Mouse (Mus musculus): ENCODE results near the gene Eya4.

Gene Eya4

DNA sequence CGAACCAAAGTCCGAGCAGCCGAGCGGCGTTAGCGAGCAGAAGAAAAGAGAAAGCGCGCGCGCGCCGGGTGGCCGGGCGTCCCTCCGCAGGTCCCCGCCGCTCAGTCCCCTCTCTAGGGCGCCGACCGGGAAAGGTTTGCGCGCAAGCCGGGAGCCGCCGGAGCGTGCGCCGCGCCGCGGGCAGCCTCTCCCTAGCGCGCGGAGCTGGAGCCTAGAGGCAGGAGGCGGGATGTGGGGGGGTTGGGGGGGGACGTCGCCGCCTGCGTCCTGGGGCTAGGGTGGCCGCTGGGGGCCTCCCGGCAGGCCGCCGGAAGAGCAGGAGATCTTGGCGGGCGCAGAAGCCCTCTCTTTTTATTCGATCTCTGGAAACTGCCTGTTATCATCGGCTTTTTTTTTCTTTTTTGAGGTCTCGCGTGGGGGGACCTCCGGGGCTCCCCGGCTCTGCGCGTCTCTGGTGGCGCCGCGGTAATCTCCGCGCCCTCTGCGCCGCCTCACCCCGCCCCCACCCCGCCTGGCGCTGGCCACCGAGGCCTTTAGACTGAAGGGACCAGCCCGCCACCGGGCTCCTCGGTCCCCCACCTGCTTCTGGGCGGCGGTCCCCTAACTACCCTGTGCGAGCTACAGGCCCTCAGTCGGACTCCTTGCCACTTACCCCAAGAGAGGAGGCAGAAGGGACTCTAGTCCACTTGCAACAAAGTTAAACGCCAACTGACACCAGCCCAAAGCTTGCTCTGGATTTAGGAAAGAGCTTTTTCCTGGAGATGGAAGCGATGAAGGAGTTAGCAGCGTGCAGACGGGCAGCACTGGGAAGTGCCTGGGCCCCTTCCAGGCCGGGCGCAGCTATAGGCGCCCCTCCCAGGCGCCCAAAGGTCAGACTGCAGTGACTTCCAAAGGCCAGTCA lies at the start of gene Eya4:
Gene Eya4 (minus strand): TSS at position 776 of the 901 bp plus-strand sequence.
- peak in 1 of 2 experiments; percentile 3 for DNase-seq (ENCODE audit: low spot score in 2 of 2)

GRCm38 (mm10) chr10:23395399-23395798 lies 44.8 kb upstream of the Eya4 start:
- DNase-seq (ENCODE audit: low spot score in 2 of 2), result no peak

DNA sequence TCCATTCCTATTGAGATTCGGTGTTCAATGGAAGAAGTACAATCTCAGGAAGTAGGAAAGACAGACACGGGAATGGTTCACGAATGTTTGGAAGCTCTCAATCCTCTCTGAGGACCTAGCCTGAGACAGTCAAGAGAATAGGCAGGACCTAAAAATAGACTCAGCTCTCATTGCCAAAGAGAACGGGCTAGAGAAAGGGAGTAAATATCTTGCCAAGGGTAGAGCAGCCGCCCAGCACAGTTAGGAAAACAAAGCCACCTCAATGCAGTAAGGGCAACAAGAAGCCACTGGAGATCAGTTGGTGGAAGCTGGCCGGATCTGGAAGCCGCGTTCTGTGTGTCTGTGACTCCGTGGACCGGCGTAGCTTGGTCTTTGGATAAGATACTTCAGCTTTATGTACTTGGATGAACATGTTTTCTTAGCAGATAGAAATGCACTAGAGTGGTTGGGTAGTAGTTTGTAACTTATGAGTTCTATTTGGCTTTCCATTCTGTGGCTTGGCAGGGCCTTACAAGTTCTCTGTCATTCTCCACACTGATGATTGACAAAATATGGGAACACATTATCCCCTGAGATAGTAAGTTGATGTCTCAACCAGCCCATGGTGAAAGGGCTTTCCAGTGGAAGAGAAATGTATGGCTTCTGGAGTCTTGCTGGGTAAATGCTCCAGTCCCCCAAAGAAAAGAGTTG lies 44.1 kb upstream of the Eya4 start:
- DNase-seq (ENCODE audit: low spot score in 2 of 2), result no peak

- DNase-seq (ENCODE audit: low spot score in 2 of 2), result no peak
Measured at GRCm38 (mm10) chr10:23394152-23394551, 43.6 kb upstream of the Eya4 start.

GRCm38 (mm10) chr10:23363866-23364265 lies 13.3 kb upstream of the Eya4 start:
- no peak for DNase-seq (ENCODE audit: low spot score in 2 of 2)

DNA sequence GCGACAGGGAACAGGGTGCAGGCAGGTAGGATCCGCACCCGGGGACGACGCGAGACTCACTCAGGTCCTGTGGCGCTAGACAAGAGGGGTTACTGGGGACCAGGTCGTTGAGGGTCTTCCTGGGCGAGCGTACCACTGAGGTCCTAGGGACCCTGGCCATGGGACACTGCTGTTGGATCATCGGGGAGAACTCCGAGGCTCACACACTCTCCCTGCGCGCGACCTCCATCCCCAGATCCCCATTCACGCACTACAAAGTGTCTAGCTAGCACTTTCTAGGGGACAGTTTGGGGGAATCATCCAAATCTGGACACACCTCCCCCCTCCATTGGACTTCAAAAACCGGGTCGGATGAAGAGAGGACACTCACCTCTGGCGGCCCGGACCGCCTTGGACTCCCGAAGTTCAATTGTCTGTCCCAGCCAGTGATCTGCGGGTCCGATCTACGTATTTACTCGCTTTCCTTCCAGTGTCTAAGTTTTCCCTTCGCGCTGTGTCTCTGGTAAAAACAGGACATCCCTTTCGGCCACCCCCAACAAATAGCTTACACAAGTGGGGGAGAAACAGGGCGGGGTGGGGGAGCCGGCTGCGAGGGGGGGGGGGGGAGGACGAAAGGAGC lies 1.1 kb downstream of the Eya4 start:
- peak in 1 of 2 experiments; percentile 4 for DNase-seq (ENCODE audit: low spot score in 2 of 2)

DNA sequence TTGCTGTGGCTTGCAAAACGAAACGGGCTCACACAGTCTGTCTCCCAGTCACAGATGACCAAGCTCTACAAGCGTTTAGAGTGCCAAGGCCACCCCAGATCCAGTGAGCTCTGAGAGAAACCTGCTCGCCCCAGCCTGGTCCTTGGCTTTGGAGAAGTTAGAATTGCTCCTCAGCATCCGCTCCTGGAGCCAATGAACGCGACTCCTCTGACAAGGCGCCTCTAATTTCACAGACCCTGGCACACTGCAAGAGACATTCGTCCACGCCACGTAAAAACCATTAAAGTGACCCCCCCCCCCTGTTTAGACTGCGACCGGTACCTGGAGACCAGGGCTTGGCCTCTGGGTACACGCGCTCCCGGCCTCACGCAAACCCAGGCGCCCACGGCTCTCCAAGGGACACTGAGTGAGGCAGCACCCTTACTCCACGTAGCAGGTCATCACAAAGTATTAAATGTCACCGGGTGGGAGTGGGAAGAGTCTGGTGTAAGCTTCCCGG lies 1.6 kb downstream of the Eya4 start:
- no peak for DNase-seq (ENCODE audit: low spot score in 2 of 2)

GRCm38 (mm10) chr10:23348101-23348892 lies 2.3 kb downstream of the Eya4 start:
- DNase-seq (ENCODE audit: low spot score in 2 of 2), result no peak

- no peak for DNase-seq (ENCODE audit: low spot score in 2 of 2)
Measured at GRCm38 (mm10) chr10:23337250-23337649, 13.3 kb downstream of the Eya4 start.

GRCm38 (mm10) chr10:23332768-23333167 lies 17.8 kb downstream of the Eya4 start:
- DNase-seq (ENCODE audit: low spot score in 2 of 2), result no peak

DNA sequence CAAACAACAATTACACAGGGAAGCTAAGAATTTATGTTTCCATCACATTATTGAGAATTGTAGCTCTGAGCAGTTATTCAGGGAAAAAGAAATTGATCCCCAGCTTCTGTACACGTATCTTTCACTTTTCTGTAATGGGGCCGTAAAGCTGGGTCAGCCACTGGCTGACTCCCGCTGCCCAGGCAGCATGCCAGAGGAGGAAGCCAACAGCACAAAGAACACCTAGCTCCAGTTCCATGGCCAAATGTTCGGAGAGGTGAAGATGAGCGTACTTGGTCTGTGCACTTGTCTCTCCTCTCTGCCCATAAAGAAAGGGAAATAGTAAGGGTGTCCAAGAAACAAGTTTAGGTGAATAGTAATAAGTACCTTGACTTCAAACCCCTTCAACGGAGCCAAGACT lies 22.9 kb downstream of the Eya4 start:
- no peak for DNase-seq (ENCODE audit: low spot score in 2 of 2)

- DNase-seq (ENCODE audit: low spot score in 2 of 2), result no peak
Measured at GRCm38 (mm10) chr10:23322275-23322674, 28.3 kb downstream of the Eya4 start.

GRCm38 (mm10) chr10:23295616-23296015 lies 55.0 kb downstream of the Eya4 start:
- DNase-seq (ENCODE audit: low spot score in 2 of 2), result no peak

GRCm38 (mm10) chr10:23292495-23292894 lies 58.1 kb downstream of the Eya4 start:
- DNase-seq (ENCODE audit: low spot score in 2 of 2), result no peak

DNA sequence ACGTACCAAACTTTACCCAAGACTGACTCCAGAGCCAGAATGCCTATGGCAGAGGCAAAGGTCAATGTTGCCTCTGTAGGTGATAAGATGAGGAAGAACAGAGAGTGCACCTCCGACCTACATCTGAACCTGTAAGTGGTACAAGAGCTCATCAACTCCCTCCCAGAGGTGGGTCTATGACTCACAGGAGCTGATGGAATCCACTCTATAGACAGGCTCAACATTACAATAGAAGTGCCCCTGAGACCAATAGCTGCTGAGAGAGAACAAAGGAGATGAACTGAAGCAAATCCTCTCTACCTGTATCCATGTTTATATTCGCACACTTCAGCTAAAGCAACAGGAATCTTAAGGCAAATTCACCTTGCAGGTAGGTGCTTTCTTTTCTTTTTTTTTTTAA lies 73.2 kb downstream of the Eya4 start:
- DNase-seq (ENCODE audit: low spot score in 2 of 2), result no peak

DNA sequence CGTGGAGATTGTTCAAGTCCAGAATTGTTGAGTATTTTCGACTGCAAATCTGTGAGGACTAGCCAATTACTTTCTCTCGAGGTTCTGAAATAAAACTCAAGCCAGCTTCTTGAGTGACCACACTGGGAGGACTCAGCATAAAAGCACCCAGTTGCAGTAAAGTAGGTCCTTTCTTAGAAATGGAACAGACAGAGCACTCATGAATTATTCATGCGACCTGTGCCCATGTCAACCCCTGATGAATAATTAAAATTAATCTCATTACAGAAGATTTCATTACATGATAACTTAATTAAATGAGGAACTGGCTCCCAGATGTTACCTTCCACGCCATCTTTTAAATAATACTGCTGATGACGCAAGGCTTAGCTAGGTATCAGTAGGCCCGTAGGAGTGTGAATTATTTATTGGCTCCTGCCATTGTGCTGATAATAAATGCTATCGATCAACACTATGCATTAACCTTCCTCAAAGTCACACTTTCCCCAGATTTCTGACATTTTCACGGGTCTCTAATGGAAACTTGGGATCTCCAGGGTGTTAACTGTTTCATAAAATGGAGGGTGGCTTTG lies 79.5 kb downstream of the Eya4 start:
- no peak for DNase-seq (ENCODE audit: low spot score in 2 of 2)

- no peak for DNase-seq (ENCODE audit: low spot score in 2 of 2)
Measured at GRCm38 (mm10) chr10:23270502-23270901, 80.1 kb downstream of the Eya4 start.

GRCm38 (mm10) chr10:23252180-23252579 lies 98.4 kb downstream of the Eya4 start:
- no peak for DNase-seq (ENCODE audit: low spot score in 2 of 2)

GRCm38 (mm10) chr10:23246485-23246884 lies 104.1 kb downstream of the Eya4 start:
- no peak for DNase-seq (ENCODE audit: low spot score in 2 of 2)

DNA sequence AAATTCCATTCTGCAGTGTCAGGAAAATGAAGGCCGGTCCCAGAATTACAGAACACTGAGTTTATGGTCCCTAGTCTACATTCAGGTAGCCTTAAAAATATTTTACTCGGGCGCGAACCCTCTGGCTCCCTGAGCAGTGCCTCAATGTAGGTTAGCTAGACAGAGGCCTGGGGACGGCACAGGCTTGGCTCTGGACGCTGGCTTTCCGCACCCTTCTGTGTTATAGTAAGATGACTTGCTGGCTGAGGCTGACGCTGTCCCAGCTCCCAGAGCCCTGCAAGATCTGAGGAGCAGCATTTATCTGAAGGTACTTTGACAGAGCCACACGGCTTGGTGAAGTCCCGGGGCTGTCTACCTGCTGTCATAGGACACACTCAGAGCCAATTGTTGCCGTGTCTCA lies 113.7 kb downstream of the Eya4 start:
- DNase-seq (ENCODE audit: low spot score in 2 of 2), result no peak

GRCm38 (mm10) chr10:23235405-23235804 lies 115.2 kb downstream of the Eya4 start:
- no peak for DNase-seq (ENCODE audit: low spot score in 2 of 2)
